Mouse (Mus musculus) myocyte (in vitro differentiated cells): Measurements from ENCODE around the gene Got2. TPM values are rescaled to one million over a fixed set of nuclear protein-coding genes. Genes with fewer than 3 reads are reported as not detected.

Experiments used
- H3K27me3 ChIP-seq: one replicate; pipeline ENCODE4 v1.6.1; 2011; ENCODE audit not compliant: control insufficient read depth, insufficient read depth, insufficient read length
- H3K36me3 ChIP-seq: one replicate; pipeline ENCODE4 v1.6.1; 2011; ENCODE audit not compliant: control insufficient read depth, insufficient read depth
- H3K4me2 ChIP-seq: one replicate; pipeline ENCODE4 v1.6.1; 2011; ENCODE audit warnings: low read depth, control low read depth
- H3K4me3 ChIP-seq: one replicate; pipeline ENCODE4 v1.5.1; 2011; ENCODE audit warnings: mild to moderate bottlenecking, control low read depth, moderate library complexity
- H3K79me2 ChIP-seq: one replicate; pipeline ENCODE4 v1.6.1; 2011; ENCODE audit not compliant: control insufficient read depth, insufficient read depth
- H3ac ChIP-seq: one replicate; pipeline ENCODE4 v1.6.1; 2011; ENCODE audit not compliant: control insufficient read depth, insufficient read length
- CEBPB ChIP-seq: IDR thresholded peaks from 2 replicates; pipeline ENCODE4 v1.6.1; 2011; ENCODE audit warnings: mild to moderate bottlenecking, moderate library complexity; ENCODE audit not compliant: poor library complexity, insufficient read depth, severe bottlenecking
- E2F4 ChIP-seq: IDR thresholded peaks from one replicate; pipeline ENCODE4 v1.6.1; 2011; ENCODE audit warnings: mild to moderate bottlenecking, control low read depth, moderate library complexity; ENCODE audit not compliant: insufficient read depth
- MAX ChIP-seq: IDR thresholded peaks from one replicate; pipeline ENCODE4 v1.6.1; 2011; ENCODE audit warnings: low read depth, mild to moderate bottlenecking, control low read depth
- MYOD1 ChIP-seq, 3 experiments: IDR thresholded peaks; one replicate each; pipeline ENCODE4 v1.6.1; 2011; ENCODE audit warnings: control low read depth in 2 of 3, low read depth in 2 of 3, mild to moderate bottlenecking in 2 of 3, moderate library complexity in 1 of 3; ENCODE audit not compliant: insufficient read length in 2 of 3, control insufficient read depth in 1 of 3
- MYOG ChIP-seq, 3 experiments: IDR thresholded peaks; one replicate each; pipeline ENCODE4 v1.6.1; 2011; ENCODE audit warnings: control low read depth in 2 of 3, low read depth in 2 of 3, mild to moderate bottlenecking in 2 of 3; ENCODE audit not compliant: insufficient read length in 2 of 3, control insufficient read depth in 1 of 3, insufficient read depth in 1 of 3
- POLR2A ChIP-seq: IDR thresholded peaks from one replicate; pipeline ENCODE4 v1.6.1; 2011; ENCODE audit warnings: low read depth, mild to moderate bottlenecking, control low read depth, moderate library complexity; ENCODE audit not compliant: insufficient read length
- POLR2AphosphoS2 ChIP-seq: IDR thresholded peaks from one replicate; pipeline ENCODE4 v1.6.1; 2011; ENCODE audit warnings: low read depth, control low read depth; ENCODE audit not compliant: insufficient read length
- REST ChIP-seq: IDR thresholded peaks from one replicate; pipeline ENCODE4 v1.6.1; 2011; ENCODE audit warnings: mild to moderate bottlenecking, control low read depth, moderate library complexity; ENCODE audit not compliant: insufficient read depth, insufficient read length
- SRF ChIP-seq: IDR thresholded peaks from one replicate; pipeline ENCODE4 v1.6.1; 2011; ENCODE audit warnings: low read depth; ENCODE audit not compliant: control insufficient read depth, insufficient read length
- TCF12 ChIP-seq: IDR thresholded peaks from one replicate; pipeline ENCODE4 v1.6.1; 2011; ENCODE audit warnings: mild to moderate bottlenecking, control low read depth; ENCODE audit not compliant: poor library complexity, insufficient read depth, severe bottlenecking
- TCF3 ChIP-seq: IDR thresholded peaks from one replicate; pipeline ENCODE4 v1.6.1; 2011; ENCODE audit warnings: low read depth, control low read depth; ENCODE audit not compliant: insufficient read length
- USF1 ChIP-seq: IDR thresholded peaks from one replicate; pipeline ENCODE4 v1.6.1; 2011; ENCODE audit warnings: low read depth, mild to moderate bottlenecking, control low read depth, moderate library complexity
- polyA plus RNA-seq: library from polyadenylated mRNA; unstranded; fragments of >200 nt; fragmentation: generic; extraction: Trizol; gene quantifications from one replicate; pipeline ENCODE4 v1.2.1, GENCODE M21; 2012; ENCODE audit warnings: missing spikeins

Got2 gene
- 241 TPM for polyA plus RNA-seq

GRCm38 (mm10) chr8:95888285-95889136, at the start of gene Got2:
Gene Got2, minus strand, starts transcription at chr8:95888547.
- Histone ChIP-seq H3K36me3 (no peaks in the 10 kb centered on the region), H3ac (peak within 1 kb of the TSS; percentile 31), H3K27me3 (no peaks in the 10 kb centered on the region), H3K4me3 (peak within 1 kb of the TSS; percentile 70), H3K79me2 (peaks cover 43% of the 10 kb centered on the region), H3K4me2 (peak within 1 kb of the TSS; percentile 74)
- TF ChIP-seq CEBPB (no peak), MYOD1 (IDR thresholded peaks at IDR 0.05; ENCODE audit: control insufficient read depth in 1 of 3, insufficient read length in 2 of 3, low read depth in 2 of 3) (peak in 1 of 3 experiments; percentile 17), SRF (peak; percentile 47), REST (no peak), USF1 (no peak), TCF3 (no peak), POLR2A (peak; percentile 61), MYOG (IDR thresholded peaks at IDR 0.05; ENCODE audit: control insufficient read depth in 1 of 3, insufficient read depth in 1 of 3, insufficient read length in 2 of 3, low read depth in 2 of 3) (peak in 1 of 3 experiments; percentile 40), POLR2AphosphoS2 (no peak), TCF12 (no peak), MAX (no peak), E2F4 (peak; percentile 30)

GRCm38 (mm10) chr8:95932841-95933240, 44.5 kb upstream of the Got2 start:
- Histone ChIP-seq H3K79me2 (no peaks in the 10 kb centered on the region), H3K27me3 (peaks cover 5% of the 10 kb centered on the region), H3K4me2 (no peak overlapping the region), H3K36me3 (no peaks in the 10 kb centered on the region), H3K4me3 (no peak overlapping the region), H3ac (no peak overlapping the region)
- TF ChIP-seq CEBPB (no peak), MYOD1 (IDR thresholded peaks at IDR 0.05; ENCODE audit: control insufficient read depth in 1 of 3, insufficient read length in 2 of 3, low read depth in 2 of 3) (no peak), MAX (no peak), REST (no peak), POLR2AphosphoS2 (no peak), USF1 (no peak), TCF3 (no peak), E2F4 (no peak), TCF12 (no peak), SRF (no peak), MYOG (IDR thresholded peaks at IDR 0.05; ENCODE audit: control insufficient read depth in 1 of 3, insufficient read depth in 1 of 3, insufficient read length in 2 of 3, low read depth in 2 of 3) (no peak), POLR2A (no peak)

- no peak overlapping the region for H3K4me3 ChIP-seq
- no peak overlapping the region for H3K4me2 ChIP-seq
- TF ChIP-seq TCF12 (no peak), E2F4 (no peak), MYOG (IDR thresholded peaks at IDR 0.05; ENCODE audit: control insufficient read depth in 1 of 3, insufficient read depth in 1 of 3, insufficient read length in 2 of 3, low read depth in 2 of 3) (no peak), CEBPB (no peak), POLR2A (no peak), REST (no peak), TCF3 (no peak), MYOD1 (IDR thresholded peaks at IDR 0.05; ENCODE audit: control insufficient read depth in 1 of 3, insufficient read length in 2 of 3, low read depth in 2 of 3) (no peak), MAX (no peak), POLR2AphosphoS2 (no peak), SRF (no peak), USF1 (no peak)
- no peaks in the 10 kb centered on the region for H3K79me2 ChIP-seq
- H3K36me3 ChIP-seq, result no peaks in the 10 kb centered on the region
- H3ac ChIP-seq, result no peak overlapping the region
- peaks cover 5% of the 10 kb centered on the region for H3K27me3 ChIP-seq
These were observed 41.5 kb upstream of the Got2 start for GRCm38 (mm10) chr8:95929821-95930220.

GRCm38 (mm10) chr8:95916106-95916505, 27.8 kb upstream of the Got2 start:
- Histone ChIP-seq H3K79me2 (no peaks in the 10 kb centered on the region), H3K4me2 (peak overlapping the region; percentile 50), H3ac (no peak overlapping the region), H3K36me3 (no peaks in the 10 kb centered on the region), H3K27me3 (peaks cover 6% of the 10 kb centered on the region), H3K4me3 (no peak overlapping the region)
- TF ChIP-seq MYOG (IDR thresholded peaks at IDR 0.05; ENCODE audit: control insufficient read depth in 1 of 3, insufficient read depth in 1 of 3, insufficient read length in 2 of 3, low read depth in 2 of 3) (no peak), MYOD1 (IDR thresholded peaks at IDR 0.05; ENCODE audit: control insufficient read depth in 1 of 3, insufficient read length in 2 of 3, low read depth in 2 of 3) (peak in 1 of 3 experiments; percentile 10), REST (no peak), USF1 (no peak), POLR2A (no peak), POLR2AphosphoS2 (no peak)
